Mouse (Mus musculus) testis, postnatal 14 days (tissue): ENCODE measurements around the gene Cnot3.
"Not testable (repeated sequence)": the region's sequence is repeated elsewhere in the genome, so short reads cannot be mapped to it uniquely, and the experiment has no call there.

Source experiments
- DNase-seq: peaks from one replicate; pipeline ENCODE4 v3.0.0; 2021; ENCODE audit warnings: low spot score

Gene Cnot3

GRCm38 (mm10) chr7:3644672-3645487 is at the start of gene Cnot3:
Gene Cnot3, plus strand, starts transcription at chr7:3645268.
- peak; percentile 100 for DNase-seq

GRCm38 (mm10) chr7:3597755-3598154 is 47.3 kb upstream of the Cnot3 start:
- not testable (repeated sequence) for DNase-seq

- peak; percentile 47 for DNase-seq
These were observed 43.9 kb upstream of the Cnot3 start for GRCm38 (mm10) chr7:3601119-3601518.

- no peak for DNase-seq
These were observed 38.3 kb upstream of the Cnot3 start for GRCm38 (mm10) chr7:3606798-3607197.

- no peak for DNase-seq
These were observed 37.7 kb upstream of the Cnot3 start for GRCm38 (mm10) chr7:3607391-3607790.

DNA sequence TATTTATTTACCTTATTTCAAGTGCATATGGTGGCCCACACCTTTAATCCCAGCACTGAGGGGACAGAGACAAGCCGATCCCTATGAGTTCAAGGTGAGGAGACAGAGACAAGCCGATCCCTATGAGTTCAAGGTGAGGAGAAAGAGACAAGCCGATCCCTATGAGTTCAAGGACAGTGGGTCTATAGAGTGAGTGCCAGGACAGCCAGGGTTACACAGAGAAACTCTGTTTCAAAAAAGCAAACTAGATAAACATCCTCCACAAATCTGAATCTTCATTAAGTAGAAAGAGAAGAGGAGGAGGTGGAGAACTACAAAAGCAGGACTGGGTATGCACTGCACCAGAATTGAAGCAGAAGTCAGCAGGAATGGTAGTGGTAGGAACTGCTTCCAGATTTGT is 36.4 kb upstream of the Cnot3 start:
- peak; percentile 28 for DNase-seq

DNA sequence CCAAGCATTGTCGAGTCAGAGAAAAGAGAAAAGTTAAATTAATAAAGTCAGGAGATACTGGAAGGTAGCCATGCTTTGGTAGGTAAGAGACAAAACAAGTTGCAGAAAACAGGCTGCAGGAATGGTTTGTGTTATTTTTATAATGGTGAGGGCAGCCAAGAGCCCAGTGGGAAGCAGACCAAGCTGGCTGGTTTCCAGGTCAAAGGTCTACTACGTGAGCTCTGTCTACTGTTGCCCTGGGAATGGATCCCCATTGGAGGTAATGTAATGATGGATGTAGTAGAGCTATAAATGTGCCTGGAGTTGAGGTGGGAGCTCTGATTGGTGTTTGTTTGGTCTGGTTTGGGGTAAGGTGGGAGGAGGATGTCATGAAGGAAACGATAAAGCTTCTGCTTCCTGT is 36.0 kb upstream of the Cnot3 start:
- no peak for DNase-seq

DNA sequence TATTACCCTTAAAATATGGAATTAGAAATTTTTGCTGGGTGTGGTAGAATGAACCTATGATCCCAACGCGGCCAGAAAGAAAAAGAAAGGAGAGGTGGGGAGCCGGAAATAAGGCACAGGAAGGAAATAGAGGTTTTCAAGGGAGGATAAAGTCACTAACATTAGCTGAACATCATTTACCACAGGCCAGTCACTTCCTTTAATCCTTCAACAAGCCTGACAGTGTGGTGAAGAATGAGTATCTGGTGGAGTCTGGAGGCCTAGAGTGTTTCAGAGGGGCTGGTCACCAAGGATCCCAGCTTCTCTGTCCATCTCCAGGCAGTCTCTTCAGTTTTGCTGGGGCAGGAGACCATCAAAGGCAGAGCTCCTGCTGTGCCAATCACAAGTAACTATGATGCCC is 34.6 kb upstream of the Cnot3 start:
- DNase-seq, result no peak

GRCm38 (mm10) chr7:3611006-3611405 is 34.1 kb upstream of the Cnot3 start:
- peak; percentile 29 for DNase-seq

DNA sequence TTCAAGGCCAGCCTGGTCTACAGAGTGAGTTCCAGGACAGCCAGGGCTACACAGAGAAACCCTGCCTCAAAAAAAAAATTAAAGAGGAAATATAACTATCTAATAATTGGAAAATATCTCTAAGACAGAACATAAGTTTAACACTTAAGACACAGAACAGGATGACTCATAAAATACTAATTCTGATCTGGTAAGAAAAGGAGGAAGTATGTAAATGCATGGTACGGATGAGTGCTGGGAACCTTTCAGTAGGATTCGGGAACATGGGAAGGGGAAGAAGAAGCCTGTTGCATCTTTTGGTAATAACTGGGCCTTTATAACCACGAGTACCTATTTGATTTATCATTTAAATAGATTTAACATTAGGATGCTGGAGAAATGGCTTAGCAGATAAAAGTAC is 31.0 kb upstream of the Cnot3 start:
- no peak for DNase-seq

- DNase-seq, result no peak
These were observed 29.0 kb upstream of the Cnot3 start, which contains the start of gene Oscar for GRCm38 (mm10) chr7:3616057-3616388. Gene Oscar, minus strand, starts transcription at chr7:3616157.

DNA sequence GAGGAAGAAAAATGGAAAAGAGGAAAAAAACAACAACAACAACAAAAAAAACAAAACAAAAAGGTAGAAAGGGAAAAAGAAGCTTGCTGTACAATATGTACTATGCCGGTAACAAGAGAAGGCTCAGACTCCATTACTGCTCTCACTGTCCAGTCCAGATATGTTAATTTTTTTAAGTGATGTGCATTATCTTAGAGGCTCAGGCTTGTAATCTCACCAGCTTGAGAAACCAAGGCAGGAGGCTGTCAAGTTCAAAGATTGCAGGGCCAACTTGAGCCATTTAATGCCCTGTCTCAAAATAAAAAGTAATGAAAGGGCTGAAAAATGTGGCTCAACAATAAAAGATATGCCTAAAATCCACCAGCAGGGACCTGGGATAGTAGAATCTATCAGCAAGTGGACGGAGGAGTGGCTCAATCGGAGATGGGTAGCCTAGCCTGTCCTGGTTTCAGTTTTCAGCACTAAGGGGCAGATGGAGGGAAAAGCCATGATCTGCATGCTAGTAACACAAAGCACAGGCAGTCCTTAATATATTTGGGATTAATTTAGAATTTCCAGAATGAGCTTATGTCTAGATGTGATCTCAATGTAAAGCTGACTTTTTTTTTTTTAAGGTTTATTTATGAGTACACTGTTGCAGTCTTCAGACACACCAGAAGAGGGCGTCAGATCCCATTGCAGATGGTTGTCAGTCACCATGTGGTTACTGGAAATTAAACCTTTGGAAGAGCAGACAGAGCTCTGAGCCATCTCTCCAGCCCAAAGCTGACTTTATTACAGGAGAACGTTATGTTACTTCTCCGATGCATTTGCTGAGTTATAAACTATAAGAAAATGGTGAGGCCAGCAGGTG is 28.5 kb upstream of the Cnot3 start:
- no peak for DNase-seq

DNA sequence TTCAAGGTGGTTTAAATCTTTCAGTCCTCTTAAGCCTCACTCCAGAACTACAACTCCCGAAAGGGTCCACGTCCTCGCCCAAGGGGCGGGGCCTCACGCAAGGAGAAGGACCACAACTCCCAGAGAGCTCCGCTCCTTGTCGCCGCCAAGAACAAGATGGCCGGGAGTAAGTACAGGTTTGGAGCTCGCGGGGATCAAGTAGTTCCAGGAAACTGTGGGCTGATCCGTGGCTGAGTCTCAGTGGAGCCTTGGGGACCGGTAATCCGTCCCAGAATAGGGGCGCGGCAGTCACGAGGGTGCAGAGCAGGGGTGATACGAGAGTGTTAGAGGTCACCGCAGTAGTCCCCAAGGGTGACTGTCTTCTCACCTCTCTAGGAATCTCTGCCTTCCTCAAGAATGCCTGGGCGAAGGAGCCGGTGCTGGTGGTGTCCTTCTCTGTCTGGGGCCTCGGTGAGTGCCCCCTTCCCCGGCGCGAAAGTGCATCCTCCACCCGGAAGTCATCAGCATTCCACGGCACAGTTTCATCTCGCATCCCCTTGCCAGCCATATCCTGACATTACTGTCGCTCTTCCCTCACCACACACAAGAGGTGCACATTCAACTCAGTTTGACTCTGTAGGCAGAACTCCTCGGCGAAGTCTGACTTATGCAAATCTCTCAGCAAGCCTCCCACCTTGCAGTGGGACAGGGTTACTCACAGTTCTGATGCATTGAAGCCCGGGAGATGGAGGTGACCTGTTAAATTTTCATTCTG is 27.6 kb upstream of the Cnot3 start, which contains the start of gene Ndufa3:
TSS of gene Ndufa3 (plus strand) at position 132 of the 754 bp plus-strand sequence.
- DNase-seq, result peak; percentile 88

DNA sequence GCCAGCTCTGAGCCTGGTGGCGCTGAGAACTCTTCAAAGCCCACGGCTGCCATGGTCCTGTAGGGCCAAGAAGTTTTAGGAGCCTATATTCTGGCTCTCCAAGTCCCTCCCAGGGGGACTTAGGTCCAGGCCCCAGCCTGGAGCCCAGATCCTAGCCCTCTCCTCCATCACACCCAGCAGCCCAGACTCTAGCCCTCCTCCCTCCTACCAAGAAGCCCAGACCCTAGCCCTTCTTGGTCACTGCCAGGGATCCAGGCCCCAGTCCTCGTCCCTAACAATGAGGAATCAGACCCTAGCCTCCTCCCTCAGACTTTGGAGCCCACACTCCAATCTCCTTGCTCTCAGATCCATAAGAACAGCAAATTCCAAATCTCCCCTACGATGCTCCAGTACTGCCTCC is 16.0 kb upstream of the Cnot3 start:
- DNase-seq, result no peak

- DNase-seq, result peak; percentile 92
These were observed 15.3 kb upstream of the Cnot3 start, which contains the start of the genes Tfpt and Prpf31 for GRCm38 (mm10) chr7:3629543-3630477. Gene Tfpt, minus strand, starts transcription at chr7:3629929. Gene Prpf31, plus strand, starts transcription at chr7:3629985.

- no peak for DNase-seq
These were observed 14.6 kb upstream of the Cnot3 start for GRCm38 (mm10) chr7:3630478-3630815.

DNA sequence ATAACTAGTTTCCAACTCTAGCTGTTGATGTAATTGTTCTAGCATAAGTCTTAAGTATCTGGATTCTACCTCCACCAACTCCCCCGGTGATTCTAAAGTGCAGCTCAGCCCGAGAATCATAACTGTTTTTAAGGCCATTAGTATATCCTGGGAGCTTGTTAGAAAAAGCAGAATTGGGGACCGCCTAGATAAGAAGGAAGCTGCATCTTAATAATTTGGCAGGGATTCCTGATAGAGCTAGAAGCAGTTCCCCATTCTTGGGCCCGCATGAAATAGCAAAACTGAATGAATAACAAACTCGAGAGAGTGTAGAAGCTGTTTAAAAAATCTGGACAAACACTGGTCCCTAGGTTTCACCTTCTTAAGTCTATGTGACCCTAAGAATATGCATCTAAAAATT is 1.7 kb upstream of the Cnot3 start:
- DNase-seq, result no peak

DNA sequence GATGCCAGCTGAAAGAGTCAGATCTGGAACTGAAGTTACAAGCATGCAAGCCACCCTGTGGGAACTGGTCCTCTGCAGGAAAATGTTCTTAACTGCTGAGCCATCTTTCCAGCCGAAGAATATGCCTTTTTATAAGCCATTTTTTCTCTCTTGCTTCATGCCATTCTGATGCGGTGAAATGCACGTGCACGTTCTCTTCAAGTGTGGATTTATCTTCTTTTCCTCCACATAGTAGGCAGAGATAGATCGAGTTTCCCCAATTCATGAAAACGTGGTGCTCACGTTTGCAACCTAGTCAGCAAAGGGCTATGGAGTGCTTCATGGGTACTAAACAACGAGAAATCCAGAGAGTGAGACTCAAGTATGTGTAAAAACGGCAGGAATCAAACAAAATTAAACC is 1.2 kb upstream of the Cnot3 start:
- no peak for DNase-seq

DNA sequence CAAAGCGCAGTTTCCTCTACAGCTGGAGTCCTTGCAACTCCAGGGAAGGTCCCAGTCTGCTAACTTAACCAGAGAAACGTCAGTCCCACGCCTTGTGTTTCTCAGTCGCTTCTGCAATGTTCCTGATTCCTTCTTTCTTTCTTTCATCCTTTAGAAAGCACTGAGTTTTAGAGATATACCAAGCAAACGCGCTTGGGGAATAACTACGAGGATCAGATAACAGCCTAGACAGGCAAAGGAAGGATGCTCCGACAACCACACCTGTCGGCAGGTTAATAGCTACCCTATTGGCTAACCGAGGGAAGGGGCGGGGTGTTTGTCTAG is 758 bp upstream of the Cnot3 start:
- DNase-seq, result peak; percentile 29

DNA sequence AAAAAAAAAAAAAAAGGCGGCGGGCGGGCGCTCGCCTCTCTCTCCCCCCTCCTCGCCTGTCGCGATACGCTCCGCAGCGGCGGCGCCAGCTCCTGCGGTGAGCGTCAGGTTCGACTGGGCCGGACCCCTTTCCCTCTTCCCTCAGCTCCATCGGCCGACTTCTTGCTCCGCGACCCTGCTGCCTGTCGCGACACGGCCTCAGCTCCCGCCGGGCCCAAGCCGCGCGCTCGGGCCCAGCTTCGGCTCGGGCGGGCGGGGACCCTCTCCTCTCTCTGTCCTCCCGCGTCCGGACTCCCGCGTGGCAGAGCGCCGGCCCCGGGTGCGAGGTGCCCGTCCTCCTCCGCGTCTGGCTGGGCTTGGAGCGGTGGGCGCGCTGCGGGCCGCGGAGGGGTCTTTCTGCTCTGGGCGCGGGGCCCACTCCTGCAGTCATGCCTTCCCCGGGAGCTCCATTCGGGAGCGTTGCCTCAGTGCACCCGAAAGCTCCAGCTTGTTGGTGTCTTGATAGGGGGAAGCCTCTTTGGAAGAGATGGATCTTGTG is 489 bp downstream of the Cnot3 start:
- DNase-seq, result no peak

GRCm38 (mm10) chr7:3646188-3646587 is 1.1 kb downstream of the Cnot3 start:
- DNase-seq, result no peak
